In genomic region chr9:60313661-60314060, GRCm38 (mm10) we compare ENCODE assay signal across 23 mouse cellular contexts.
A peak's percentile ranks its signal among the peaks of the same experiment; 100 is the strongest.
DNase-seq lines count a peak whose midpoint lies in the region; ATAC-seq lines count a peak whose summit lies in the region.
"Had no signal": no experiment of that assay in that cellular context is flagged by ENCODE, and none has a peak within 500 bp of the region (broad histone marks: within the 10 kb centered on the region; RNA-seq: fewer than 3 reads in every experiment).

No protein-coding gene starts in this region.

- H3K4me1 ChIP-seq in hindbrain, embryonic 12.5 days, result peaks cover 43% of the 10 kb centered on the region
- peaks cover 6% of the 10 kb centered on the region; the same call in 1 of the 2 replicates for H3K4me1 ChIP-seq in hindbrain, embryonic 11.5 days (replicated peaks; ENCODE audit: control insufficient read depth, insufficient read depth, low read length)
- peaks cover 13% of the 10 kb centered on the region for H3K4me1 ChIP-seq in neural tube, embryonic 11.5 days (ENCODE audit: control insufficient read depth, insufficient read depth, low read length)
- peaks cover 44% of the 10 kb centered on the region for H3K4me1 ChIP-seq in neural tube, embryonic 15.5 days

- peak; percentile 43 to 44 for DNase-seq in cerebellum, postnatal 10 days
- no peak for DNase-seq in cerebellum, adult 8-10 months
- peak; percentile 90 for DNase-seq in heart, adult 11 months
- no peak for DNase-seq in heart, postnatal 14 days
- DNase-seq in hindbrain, embryonic 11.5 days (ENCODE audit: low spot score), result no peak
- DNase-seq in neural tube, embryonic 11.5 days (ENCODE audit: low spot score), result peak; percentile 17
- DNase-seq: adrenal gland, postnatal 10 days; cerebellum, adult 18-20 months; cerebellum, postnatal 36 days; forebrain, postnatal 0 days; heart, postnatal 36 days; kidney, adult 8-10 months; kidney, postnatal 10 days; liver; lung, postnatal 36 days; retina, postnatal 1 day; right cerebral cortex, postnatal 25 days; spleen, adult 18-20 months had no signal

- H3K9ac ChIP-seq in hindbrain, embryonic 12.5 days, result no peak overlapping the region
- no peak overlapping the region for H3K9ac ChIP-seq in hindbrain, embryonic 11.5 days (ENCODE audit: low read depth, low read length)
- no peak overlapping the region for H3K9ac ChIP-seq in neural tube, embryonic 11.5 days (ENCODE audit: low read length)
- H3K9ac ChIP-seq in neural tube, embryonic 15.5 days (replicated peaks), result no peak overlapping the region
- H3K9ac ChIP-seq: forebrain, postnatal 0 days; liver, embryonic 15.5 days; lung, embryonic 15.5 days had no signal

- ATAC-seq in hindbrain, embryonic 12.5 days (ENCODE audit: low FRiP score), result no peak
- ATAC-seq in hindbrain, embryonic 11.5 days (ENCODE audit: low FRiP score), result no peak
- ATAC-seq in neural tube, embryonic 11.5 days (ENCODE audit: insufficient read depth, low FRiP score, low TSS enrichment), result no peak
- no peak for ATAC-seq in neural tube, embryonic 15.5 days (ENCODE audit: low FRiP score)
- ATAC-seq: forebrain, postnatal 0 days had no signal

- peak overlapping the region; percentile 44; the same call in 1 of the 2 replicates for H3K27ac ChIP-seq in hindbrain, embryonic 12.5 days
- H3K27ac ChIP-seq in hindbrain, embryonic 11.5 days (ENCODE audit: low read depth, low read length), result no peak overlapping the region
- H3K27ac ChIP-seq in neural tube, embryonic 11.5 days (ENCODE audit: low read depth, low read length), result no peak overlapping the region
- no peak overlapping the region for H3K27ac ChIP-seq in neural tube, embryonic 15.5 days (replicated peaks)
- H3K27ac ChIP-seq: liver, embryonic 15.5 days; lung, embryonic 15.5 days had no signal

- H3K36me3 ChIP-seq in hindbrain, embryonic 12.5 days, result no peaks in the 10 kb centered on the region
- H3K36me3 ChIP-seq in hindbrain, embryonic 11.5 days (ENCODE audit: control insufficient read depth, insufficient read depth, low read length), result no peaks in the 10 kb centered on the region
- H3K36me3 ChIP-seq in neural tube, embryonic 11.5 days (ENCODE audit: control insufficient read depth, insufficient read depth, low read length), result no peaks in the 10 kb centered on the region
- H3K36me3 ChIP-seq in neural tube, embryonic 15.5 days, result no peaks in the 10 kb centered on the region
- H3K36me3 ChIP-seq: liver, embryonic 15.5 days; lung, embryonic 15.5 days had no signal

- H3K4me3 ChIP-seq in hindbrain, embryonic 12.5 days, result no peak overlapping the region
- no peak overlapping the region for H3K4me3 ChIP-seq in hindbrain, embryonic 11.5 days (ENCODE audit: low read depth, low read length)
- no peak overlapping the region for H3K4me3 ChIP-seq in neural tube, embryonic 11.5 days (ENCODE audit: low read depth, low read length)
- H3K4me3 ChIP-seq in neural tube, embryonic 15.5 days (replicated peaks), result no peak overlapping the region
- H3K4me3 ChIP-seq: liver, embryonic 15.5 days; lung, embryonic 15.5 days; megakaryocyte, embryonic 14.5 days had no signal

- 43% methylated on average over 6 of the region's 6 CpGs for WGBS in hindbrain, embryonic 12.5 days
- 56% methylated on average over 6 of the region's 6 CpGs for WGBS in hindbrain, embryonic 11.5 days
- 53% methylated on average over 6 of the region's 6 CpGs for WGBS in neural tube, embryonic 11.5 days
- 53% methylated on average over 6 of the region's 6 CpGs for WGBS in neural tube, embryonic 15.5 days

- intact Hi-C loops in heart, postnatal 14 days (cut with DNase I), result no loop called here

- H3K27me3 ChIP-seq in hindbrain, embryonic 12.5 days, result no peaks in the 10 kb centered on the region
- H3K27me3 ChIP-seq in hindbrain, embryonic 11.5 days (ENCODE audit: control insufficient read depth, insufficient read depth, low read length), result no peaks in the 10 kb centered on the region
- H3K27me3 ChIP-seq in neural tube, embryonic 11.5 days (ENCODE audit: control insufficient read depth, insufficient read depth, low read length), result no peaks in the 10 kb centered on the region
- H3K27me3 ChIP-seq in neural tube, embryonic 15.5 days (replicated peaks), result no peaks in the 10 kb centered on the region
- H3K27me3 ChIP-seq: liver, embryonic 15.5 days had no signal

- H3K9me3 ChIP-seq in hindbrain, embryonic 12.5 days (replicated peaks), result no peaks in the 10 kb centered on the region
- no peaks in the 10 kb centered on the region for H3K9me3 ChIP-seq in hindbrain, embryonic 11.5 days (ENCODE audit: control insufficient read depth, low read length)
- H3K9me3 ChIP-seq in neural tube, embryonic 11.5 days (ENCODE audit: control insufficient read depth, low read length), result no peaks in the 10 kb centered on the region
- H3K9me3 ChIP-seq in neural tube, embryonic 15.5 days (replicated peaks), result no peaks in the 10 kb centered on the region
- H3K9me3 ChIP-seq: liver, embryonic 15.5 days; lung, embryonic 15.5 days; megakaryocyte, embryonic 14.5 days had no signal

- H3K4me2 ChIP-seq in hindbrain, embryonic 12.5 days (replicated peaks), result no peak overlapping the region
- H3K4me2 ChIP-seq in hindbrain, embryonic 11.5 days (replicated peaks; ENCODE audit: low read depth, low read length), result no peak overlapping the region
- no peak overlapping the region for H3K4me2 ChIP-seq in neural tube, embryonic 11.5 days (ENCODE audit: low read depth)
- H3K4me2 ChIP-seq in neural tube, embryonic 15.5 days, result no peak overlapping the region
- H3K4me2 ChIP-seq: liver, embryonic 15.5 days; lung, embryonic 15.5 days had no signal

Comparison
In these comparisons a context has a peak if more than half of its experiments do, and no peak if none do; other contexts are left out.
1. DNase-seq: peak in cerebellum, postnatal 10 days (2 of 2), heart, adult 11 months (single experiment) and neural tube, embryonic 11.5 days (single experiment); none in cerebellum, adult 8-10 months (single experiment), heart, postnatal 14 days (0 of 2) and hindbrain, embryonic 11.5 days (single experiment).